Mouse (Mus musculus): ENCODE measurements around the gene Epb41l4b.

GRCm38 (mm10) chr4:57139433-57139832 lies 3.8 kb downstream of the Epb41l4b start:
- no peak for TF ChIP-seq MYOG (IDR thresholded peaks at IDR 0.05; ENCODE audit: control insufficient read depth, extremely low read depth, insufficient read length)
- no peak for TF ChIP-seq CTCF (IDR thresholded peaks at IDR 0.05; ENCODE audit: control insufficient read depth, insufficient read depth, insufficient read length)
- TF ChIP-seq USF1 (IDR thresholded peaks at IDR 0.05; ENCODE audit: low read depth) = no peak
- TF ChIP-seq MAX (IDR thresholded peaks at IDR 0.05) = peak; percentile 5
- TF ChIP-seq MYOD1 (IDR thresholded peaks at IDR 0.05; ENCODE audit: control insufficient read depth, insufficient read length, low read depth) = no peak
- TF ChIP-seq FOSL1 (IDR thresholded peaks at IDR 0.05; ENCODE audit: insufficient read depth, low read length, poor library complexity, severe bottlenecking) = no peak
